Comparison of ENCODE assay signal across 9 mouse cellular contexts in genomic region chr5:115520325-115520869, GRCm38 (mm10). TPM values are rescaled to one million over a fixed set of nuclear protein-coding genes. Genes with fewer than 3 reads are reported as not detected.
DNase-seq lines count a peak whose midpoint lies in the region; ATAC-seq and TF ChIP-seq lines count a peak whose summit lies in the region.
"Had no signal": no experiment of that assay in that cellular context is flagged by ENCODE, and none has a peak within 500 bp of the region (broad histone marks: within the 10 kb centered on the region; RNA-seq: fewer than 3 reads in every experiment).

No protein-coding gene starts in this region.

- DNase-seq in kidney, adult 11 months: peak; percentile 73
- DNase-seq in lung, postnatal 0 days (ENCODE audit: low spot score): peak; percentile 61
- no peak for DNase-seq in frontal cortex, postnatal 25 days (ENCODE audit: low spot score in 2 of 2)
- DNase-seq in layer of hippocampus, postnatal 14 days (ENCODE audit: low spot score in 2 of 2): no peak
- DNase-seq in left cerebral cortex, adult 9 months (ENCODE audit: low spot score in 2 of 2): no peak

- TF ChIP-seq CTCF in lung, postnatal 0 days (IDR thresholded peaks at IDR 0.05): peak; percentile 1; the same call in 1 of the 2 replicates

- WGBS in hindbrain, embryonic 15.5 days: 77% methylated on average over 21 of the region's 21 CpGs
- WGBS in hindbrain, embryonic 16.5 days: 75% methylated on average over 21 of the region's 21 CpGs
- 46% methylated on average over 21 of the region's 21 CpGs for WGBS in embryonic facial prominence, embryonic 13.5 days
- WGBS in lung, postnatal 0 days: 29% methylated on average over 21 of the region's 21 CpGs

- H3K9ac ChIP-seq in hindbrain, embryonic 15.5 days: no peak overlapping the region
- no peak overlapping the region for H3K9ac ChIP-seq in hindbrain, embryonic 16.5 days (ENCODE audit: low read depth, low read length)
- H3K9ac ChIP-seq in embryonic facial prominence, embryonic 13.5 days: peak overlapping the region; percentile 11; the same call in 1 of the 2 replicates
- H3K9ac ChIP-seq in lung, postnatal 0 days (replicated peaks; ENCODE audit: low read depth): 0 out of 2 replicates have a peak overlapping the region, but pooled peaks have one; percentile 23

- peaks cover 13% of the 10 kb centered on the region for H3K4me1 ChIP-seq in hindbrain, embryonic 15.5 days (replicated peaks)
- peaks cover 4% of the 10 kb centered on the region for H3K4me1 ChIP-seq in hindbrain, embryonic 16.5 days (ENCODE audit: control insufficient read depth, insufficient read depth, low read depth, low read length)
- peaks cover 62% of the 10 kb centered on the region for H3K4me1 ChIP-seq in embryonic facial prominence, embryonic 13.5 days
- H3K4me1 ChIP-seq in lung, postnatal 0 days (ENCODE audit: insufficient read depth, low read depth, low read length): peaks cover 38% of the 10 kb centered on the region

- no peaks in the 10 kb centered on the region for H3K36me3 ChIP-seq in hindbrain, embryonic 15.5 days
- H3K36me3 ChIP-seq in hindbrain, embryonic 16.5 days (ENCODE audit: control insufficient read depth, insufficient read depth, low read length): no peaks in the 10 kb centered on the region
- peaks cover 18% of the 10 kb centered on the region; the same call in 1 of the 2 replicates for H3K36me3 ChIP-seq in embryonic facial prominence, embryonic 13.5 days
- H3K36me3 ChIP-seq in lung, postnatal 0 days (ENCODE audit: insufficient read depth, low read length): no peaks in the 10 kb centered on the region; the same call in 1 of the 2 replicates

- peak; percentile 53; the same call in 1 of the 2 replicates for TF ChIP-seq EP300 in lung, postnatal 0 days (IDR thresholded peaks at IDR 0.05)

- H3K9me3 ChIP-seq in hindbrain, embryonic 15.5 days: no peaks in the 10 kb centered on the region
- H3K9me3 ChIP-seq in hindbrain, embryonic 16.5 days (ENCODE audit: control insufficient read depth, low read length): no peaks in the 10 kb centered on the region
- H3K9me3 ChIP-seq in embryonic facial prominence, embryonic 13.5 days: no peaks in the 10 kb centered on the region
- no peaks in the 10 kb centered on the region for H3K9me3 ChIP-seq in lung, postnatal 0 days (ENCODE audit: low read length)

- no peak overlapping the region for H3K4me3 ChIP-seq in hindbrain, embryonic 15.5 days
- H3K4me3 ChIP-seq in hindbrain, embryonic 16.5 days (ENCODE audit: low read length): no peak overlapping the region
- H3K4me3 ChIP-seq in embryonic facial prominence, embryonic 13.5 days: no peak overlapping the region
- H3K4me3 ChIP-seq in lung, postnatal 0 days (ENCODE audit: low read depth, low read length): no peak overlapping the region

- H3K27me3 ChIP-seq in hindbrain, embryonic 15.5 days: no peaks in the 10 kb centered on the region
- no peaks in the 10 kb centered on the region for H3K27me3 ChIP-seq in hindbrain, embryonic 16.5 days (replicated peaks; ENCODE audit: control insufficient read depth, insufficient read depth, low read length)
- no peaks in the 10 kb centered on the region for H3K27me3 ChIP-seq in embryonic facial prominence, embryonic 13.5 days
- H3K27me3 ChIP-seq in lung, postnatal 0 days (replicated peaks; ENCODE audit: insufficient read depth, low read length): no peaks in the 10 kb centered on the region

- no peak overlapping the region for H3K4me2 ChIP-seq in hindbrain, embryonic 15.5 days
- no peak overlapping the region for H3K4me2 ChIP-seq in hindbrain, embryonic 16.5 days (ENCODE audit: low read length)
- no peak overlapping the region for H3K4me2 ChIP-seq in embryonic facial prominence, embryonic 13.5 days
- H3K4me2 ChIP-seq in lung, postnatal 0 days (replicated peaks; ENCODE audit: low read depth, low read length): peak overlapping the region; percentile 28; the same call in 1 of the 2 replicates

- peak overlapping the region; percentile 40 for H3K27ac ChIP-seq in hindbrain, embryonic 15.5 days (replicated peaks)
- no peak overlapping the region; the same call in 1 of the 2 replicates for H3K27ac ChIP-seq in hindbrain, embryonic 16.5 days (ENCODE audit: low read depth, low read length)
- peak overlapping the region; percentile 48 for H3K27ac ChIP-seq in embryonic facial prominence, embryonic 13.5 days
- H3K27ac ChIP-seq in lung, postnatal 0 days (ENCODE audit: low read length): peak overlapping the region; percentile 83

- ATAC-seq in hindbrain, embryonic 15.5 days (ENCODE audit: low FRiP score, low read depth): no peak
- no peak for ATAC-seq in hindbrain, embryonic 16.5 days
- no peak for ATAC-seq in embryonic facial prominence, embryonic 13.5 days (ENCODE audit: insufficient number of reproducible peaks, insufficient read depth, low FRiP score, low TSS enrichment, low read depth)
- 0 out of 2 replicates have a peak, but pooled peaks have one; percentile 4 for ATAC-seq in lung, postnatal 0 days

RNA-seq across cellular contexts. Expression of gene Pxn, which starts 13.9 kb away (rescaled TPM):
- polyA plus RNA-seq in hindbrain, embryonic 15.5 days (2015; fragmentation: Nextera tagmentation; extraction: Ambion mirVana): 22.0 and 24.3 TPM in 2 replicates
- 19.1 and 23.9 TPM in 2 replicates for polyA plus RNA-seq in hindbrain, embryonic 16.5 days (2015; fragmentation: Nextera tagmentation; extraction: Ambion mirVana)
- polyA plus RNA-seq in embryonic facial prominence, embryonic 13.5 days (2015; fragmentation: Nextera tagmentation; extraction: Ambion mirVana): 39.6 and 44.2 TPM in 2 replicates
- 56.4 and 59.3 TPM in 2 replicates for polyA plus RNA-seq in lung, postnatal 0 days (2015; fragmentation: Nextera tagmentation; extraction: Ambion mirVana)
- total RNA-seq in layer of hippocampus, postnatal 14 days (2021): 10 to 100 TPM; 33.1 to 38.7 TPM

RNA-seq across cellular contexts. Expression of gene Sirt4, which starts 35.9 kb away (rescaled TPM):
- 27.3 and 32.2 TPM in 2 replicates for polyA plus RNA-seq in hindbrain, embryonic 15.5 days (2015; fragmentation: Nextera tagmentation; extraction: Ambion mirVana)
- 24.8 and 26.8 TPM in 2 replicates for polyA plus RNA-seq in hindbrain, embryonic 16.5 days (2015; fragmentation: Nextera tagmentation; extraction: Ambion mirVana)
- 24.8 and 28.1 TPM in 2 replicates for polyA plus RNA-seq in embryonic facial prominence, embryonic 13.5 days (2015; fragmentation: Nextera tagmentation; extraction: Ambion mirVana)
- 15.7 and 18.0 TPM in 2 replicates for polyA plus RNA-seq in lung, postnatal 0 days (2015; fragmentation: Nextera tagmentation; extraction: Ambion mirVana)
- total RNA-seq in layer of hippocampus, postnatal 14 days (2021): 10 to 100 TPM; 25.8 to 28.3 TPM

RNA-seq across cellular contexts. Expression of gene Rplp0, which starts 38.9 kb away (rescaled TPM):
- polyA plus RNA-seq in hindbrain, embryonic 15.5 days (2015; fragmentation: Nextera tagmentation; extraction: Ambion mirVana): 801 and 847 TPM in 2 replicates
- 814 and 834 TPM in 2 replicates for polyA plus RNA-seq in hindbrain, embryonic 16.5 days (2015; fragmentation: Nextera tagmentation; extraction: Ambion mirVana)
- 1,563 and 1,729 TPM in 2 replicates for polyA plus RNA-seq in embryonic facial prominence, embryonic 13.5 days (2015; fragmentation: Nextera tagmentation; extraction: Ambion mirVana)
- 937 and 987 TPM in 2 replicates for polyA plus RNA-seq in lung, postnatal 0 days (2015; fragmentation: Nextera tagmentation; extraction: Ambion mirVana)
- total RNA-seq in layer of hippocampus, postnatal 14 days (2021): 100 to 1,000 TPM; 347 to 378 TPM

RNA-seq across cellular contexts. Expression of gene Gcn1l1, which starts 44.7 kb away (rescaled TPM):
- polyA plus RNA-seq in hindbrain, embryonic 15.5 days (2015; fragmentation: Nextera tagmentation; extraction: Ambion mirVana): 40.6 and 44.4 TPM in 2 replicates
- 32.2 and 39.3 TPM in 2 replicates for polyA plus RNA-seq in hindbrain, embryonic 16.5 days (2015; fragmentation: Nextera tagmentation; extraction: Ambion mirVana)
- 45.8 and 47.9 TPM in 2 replicates for polyA plus RNA-seq in embryonic facial prominence, embryonic 13.5 days (2015; fragmentation: Nextera tagmentation; extraction: Ambion mirVana)
- 13.1 and 14.5 TPM in 2 replicates for polyA plus RNA-seq in lung, postnatal 0 days (2015; fragmentation: Nextera tagmentation; extraction: Ambion mirVana)
- 10 to 100 TPM; 69.1 to 71.5 TPM for total RNA-seq in layer of hippocampus, postnatal 14 days (2021)

RNA-seq across cellular contexts. Expression of gene Pla2g1b, which starts 54.3 kb away (rescaled TPM):
- 0.54 TPM in 1 of 2 replicates, not detected in the other for polyA plus RNA-seq in hindbrain, embryonic 15.5 days (2015; fragmentation: Nextera tagmentation; extraction: Ambion mirVana)
- not detected in 2 replicates for polyA plus RNA-seq in hindbrain, embryonic 16.5 days (2015; fragmentation: Nextera tagmentation; extraction: Ambion mirVana)
- polyA plus RNA-seq in embryonic facial prominence, embryonic 13.5 days (2015; fragmentation: Nextera tagmentation; extraction: Ambion mirVana): not detected in 2 replicates
- polyA plus RNA-seq in lung, postnatal 0 days (2015; fragmentation: Nextera tagmentation; extraction: Ambion mirVana): 70.5 and 71.7 TPM in 2 replicates
- total RNA-seq in layer of hippocampus, postnatal 14 days (2021): not detected
- total RNA-seq: left cerebral cortex, postnatal 25 days had no signal

Comparison
In these comparisons a context has a peak if more than half of its experiments do, and no peak if none do; other contexts are left out.
1. H3K9ac ChIP-seq: peak in embryonic facial prominence, embryonic 13.5 days (single experiment) and lung, postnatal 0 days (single experiment); none in hindbrain, embryonic 15.5 days (single experiment) and hindbrain, embryonic 16.5 days (single experiment).
2. DNase-seq: peak in kidney, adult 11 months (single experiment) and lung, postnatal 0 days (single experiment); none in frontal cortex, postnatal 25 days (0 of 2), layer of hippocampus, postnatal 14 days (0 of 2) and left cerebral cortex, adult 9 months (0 of 2).